Mouse (Mus musculus) kidney, embryonic 14.5 days (tissue): ENCODE results near the gene Cacna2d3. TPM values are rescaled to one million over a fixed set of nuclear protein-coding genes. Genes with fewer than 3 reads are reported as not detected.

Experiments
- ATAC-seq: fragments of 200-750 bp; cut with Nextera tagmentation; 2 replicates; pipeline ENCODE4 v1.8.0; 2017; ENCODE audit warnings: moderate number of reproducible peaks, mild to moderate bottlenecking, moderate TSS enrichment, moderate library complexity; ENCODE audit not compliant: low FRiP score, low TSS enrichment
- H3K27ac ChIP-seq: fragments of 300-500 bp; sonication (generic); 2 replicates; pipeline ENCODE4 v1.5.1; 2014; ENCODE audit warnings: low read depth, mild to moderate bottlenecking, low read length, moderate library complexity, mixed read lengths
- H3K27me3 ChIP-seq: fragments of 300-500 bp; sonication (generic); 2 replicates; pipeline ENCODE4 v1.6.1; 2014; ENCODE audit warnings: mild to moderate bottlenecking, low read length; ENCODE audit not compliant: control insufficient read depth, insufficient read depth
- H3K36me3 ChIP-seq: fragments of 300-500 bp; sonication (generic); 2 replicates; pipeline ENCODE4 v1.6.1; 2014; ENCODE audit warnings: low read length, mixed read lengths; ENCODE audit not compliant: control insufficient read depth, insufficient read depth
- H3K4me1 ChIP-seq: fragments of 300-500 bp; sonication (generic); 2 replicates; pipeline ENCODE4 v1.6.1; 2014; ENCODE audit warnings: low read length, mixed read lengths; ENCODE audit not compliant: control insufficient read depth, insufficient read depth
- H3K4me2 ChIP-seq: fragments of 300-500 bp; sonication (generic); replicated peaks from 2 replicates; pipeline ENCODE4 v1.6.1; 2014; ENCODE audit warnings: low read depth, mild to moderate bottlenecking, low read length
- H3K4me3 ChIP-seq: fragments of 300-500 bp; sonication (generic); 2 replicates; pipeline ENCODE4 v1.5.1; 2014; ENCODE audit warnings: mild to moderate bottlenecking, low read length
- H3K9ac ChIP-seq: fragments of 300-500 bp; sonication (generic); 2 replicates; pipeline ENCODE4 v1.6.1; 2014; ENCODE audit warnings: low read depth, mild to moderate bottlenecking, low read length, moderate library complexity
- H3K9me3 ChIP-seq: fragments of 300-500 bp; sonication (generic); 2 replicates; pipeline ENCODE4 v1.6.1; 2016; ENCODE audit warnings: low read length; ENCODE audit not compliant: control insufficient read depth
- WGBS: fragments of 180-500 bp; shearing (Covaris S2); extraction: QIAGEN DNeasy Blood & Tissue Kit; methylation state at CpG from one replicate; pipeline ENCODE4 v1.1.7; 2014; 5-methylcytosine and 5-hydroxymethylcytosine counted together
- polyA plus RNA-seq: library from polyadenylated mRNA; unstranded; fragments of >200 nt; fragmentation: Nextera tagmentation; extraction: Ambion mirVana; gene quantifications from 2 replicates; pipeline ENCODE4 v1.2.1, GENCODE M21; 2014

Cacna2d3 gene
- polyA plus RNA-seq, 1 experiment from 2014 or later = 3.9 TPM

DNA sequence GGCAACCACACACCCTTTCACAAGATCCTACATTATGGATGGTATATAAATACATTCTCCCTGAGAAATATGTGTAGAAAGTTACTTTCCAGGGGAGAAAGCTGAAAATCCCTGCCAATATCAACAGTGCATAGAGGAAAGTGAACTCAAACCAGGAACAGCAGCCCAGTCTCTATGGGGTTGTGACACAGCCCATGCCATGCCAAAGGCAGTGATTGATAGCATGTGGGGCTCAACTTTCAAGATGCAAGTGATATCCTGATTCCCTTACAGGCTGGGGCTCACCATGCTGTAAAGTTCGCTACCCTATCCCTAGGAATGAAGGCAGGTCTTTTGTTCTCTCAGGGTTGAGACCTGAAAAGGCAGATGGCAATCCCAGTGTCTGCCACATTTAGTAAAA is 229.9 kb downstream of the Cacna2d3 start:
- no peaks in the 10 kb centered on the region for H3K36me3 ChIP-seq
- no peak overlapping the region for H3K9ac ChIP-seq
- H3K4me1 ChIP-seq = no peaks in the 10 kb centered on the region
- WGBS = 22% methylated on average over 1 of the region's 1 CpGs
- H3K9me3 ChIP-seq = no peaks in the 10 kb centered on the region
- H3K27me3 ChIP-seq = no peaks in the 10 kb centered on the region
- H3K4me3 ChIP-seq = no peak overlapping the region
- no peak overlapping the region for H3K27ac ChIP-seq
- no peak overlapping the region for H3K4me2 ChIP-seq
- no peak for ATAC-seq

DNA sequence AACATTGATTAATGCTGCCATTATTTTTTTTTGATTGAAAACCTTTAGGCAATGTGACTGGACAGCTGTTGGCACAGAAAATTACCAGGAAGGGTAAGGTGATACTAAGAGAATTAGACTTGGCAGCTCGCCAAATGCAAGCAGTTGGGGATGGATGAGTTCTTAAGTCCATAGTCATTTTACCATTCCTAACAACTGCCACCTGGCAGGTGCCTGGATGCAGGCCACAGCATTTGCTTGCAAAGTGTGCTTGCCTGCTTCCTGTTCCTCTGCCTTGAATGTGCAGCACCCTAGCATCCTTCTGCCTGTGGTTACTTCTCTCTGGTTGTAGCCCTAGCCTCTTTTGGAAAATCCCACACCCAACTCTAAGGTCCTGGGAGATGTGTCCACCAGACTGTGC is 236.2 kb downstream of the Cacna2d3 start:
- Histone ChIP-seq H3K9ac (no peak overlapping the region), H3K9me3 (no peaks in the 10 kb centered on the region), H3K36me3 (no peaks in the 10 kb centered on the region), H3K4me3 (no peak overlapping the region), H3K27me3 (no peaks in the 10 kb centered on the region), H3K4me1 (no peaks in the 10 kb centered on the region), H3K27ac (no peak overlapping the region), H3K4me2 (no peak overlapping the region)
- no peak for ATAC-seq
- WGBS = 56% methylated on average over 1 of the region's 1 CpGs

DNA sequence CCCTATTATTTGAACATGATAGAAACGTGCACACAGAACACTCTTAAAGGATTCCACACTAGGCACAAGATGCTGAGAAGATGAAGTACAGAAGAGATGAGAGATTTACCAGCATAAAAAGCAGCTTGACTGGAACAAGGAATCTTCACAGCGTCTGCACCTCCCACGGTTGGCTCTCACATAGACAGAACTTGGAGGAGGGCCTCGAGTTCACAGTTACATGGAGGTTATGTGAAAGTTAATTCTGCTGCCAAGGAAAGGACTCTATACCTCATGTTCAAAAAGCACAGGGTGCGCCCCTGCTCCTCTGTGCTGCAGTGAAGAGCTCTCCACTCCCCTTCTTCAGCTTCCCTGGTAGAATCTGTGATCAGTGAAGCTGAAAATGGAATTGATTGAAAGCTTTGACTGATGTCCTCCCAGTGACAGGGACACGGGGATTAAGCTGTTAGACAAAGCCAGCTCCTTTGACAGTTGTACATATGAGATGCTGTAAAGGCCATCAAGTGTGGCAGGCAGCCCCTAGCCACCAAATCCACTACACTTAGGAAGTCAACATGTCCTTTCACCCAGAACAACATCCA is 243.2 kb downstream of the Cacna2d3 start:
- Histone ChIP-seq H3K27me3 (no peaks in the 10 kb centered on the region), H3K27ac (no peak overlapping the region), H3K9me3 (no peaks in the 10 kb centered on the region), H3K9ac (no peak overlapping the region), H3K36me3 (no peaks in the 10 kb centered on the region), H3K4me3 (no peak overlapping the region), H3K4me2 (no peak overlapping the region), H3K4me1 (peaks cover 5% of the 10 kb centered on the region)
- WGBS = 33% methylated on average over 6 of the region's 6 CpGs
- 0 out of 2 replicates have a peak, but pooled peaks have one; percentile 28 for ATAC-seq

DNA sequence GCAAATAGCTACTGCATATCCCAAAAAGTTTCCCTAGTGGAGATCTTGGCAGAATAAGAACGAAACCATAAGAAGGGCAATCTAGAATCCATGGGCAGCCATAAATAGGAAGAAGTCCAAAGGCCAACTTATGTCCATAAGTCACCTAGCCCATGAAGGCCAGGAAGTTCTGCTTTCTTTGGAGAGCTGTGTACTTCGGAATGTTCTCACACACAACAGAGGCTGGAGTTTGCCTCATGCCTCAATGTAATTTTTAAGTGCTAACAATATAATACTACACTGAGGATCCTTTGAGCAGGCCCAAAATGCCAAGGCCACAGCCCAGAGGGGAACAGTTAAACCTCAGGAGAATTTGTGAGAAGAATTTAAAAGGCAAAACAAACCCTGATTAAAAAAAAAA is 257.4 kb downstream of the Cacna2d3 start:
- H3K27ac ChIP-seq = no peak overlapping the region
- H3K9ac ChIP-seq = no peak overlapping the region
- no peaks in the 10 kb centered on the region for H3K4me1 ChIP-seq
- H3K9me3 ChIP-seq = no peaks in the 10 kb centered on the region
- 75% methylated on average over 2 of the region's 2 CpGs for WGBS
- no peak overlapping the region for H3K4me3 ChIP-seq
- no peaks in the 10 kb centered on the region for H3K27me3 ChIP-seq
- no peaks in the 10 kb centered on the region for H3K36me3 ChIP-seq
- H3K4me2 ChIP-seq = no peak overlapping the region
- ATAC-seq = no peak

DNA sequence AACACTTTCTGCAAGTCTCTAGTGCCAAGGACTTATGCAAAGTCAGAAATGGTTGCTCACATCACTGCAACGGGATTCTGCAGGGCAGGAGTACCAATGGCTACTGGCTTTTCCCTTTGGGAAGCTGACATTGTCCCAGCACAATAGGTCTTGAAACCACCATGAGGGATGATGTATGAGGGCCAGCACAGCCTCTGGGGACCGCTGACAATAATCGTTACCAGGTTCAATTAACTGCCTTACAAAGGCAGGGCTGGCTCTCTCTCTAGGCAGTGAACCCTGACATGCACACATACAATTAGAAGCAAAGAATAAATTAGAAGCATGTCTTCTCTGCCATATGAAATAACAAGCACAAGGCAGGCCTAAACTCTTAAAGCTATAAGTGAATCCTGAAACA is 272.5 kb downstream of the Cacna2d3 start:
- Histone ChIP-seq H3K4me2 (no peak overlapping the region), H3K27me3 (0 out of 2 replicates have a peak, but pooled peaks cover 3% of the 10 kb centered on the region), H3K27ac (no peak overlapping the region), H3K9ac (no peak overlapping the region), H3K4me1 (no peaks in the 10 kb centered on the region), H3K4me3 (no peak overlapping the region), H3K36me3 (no peaks in the 10 kb centered on the region), H3K9me3 (no peaks in the 10 kb centered on the region)
- 45% methylated on average over 3 of the region's 3 CpGs for WGBS
- no peak for ATAC-seq

DNA sequence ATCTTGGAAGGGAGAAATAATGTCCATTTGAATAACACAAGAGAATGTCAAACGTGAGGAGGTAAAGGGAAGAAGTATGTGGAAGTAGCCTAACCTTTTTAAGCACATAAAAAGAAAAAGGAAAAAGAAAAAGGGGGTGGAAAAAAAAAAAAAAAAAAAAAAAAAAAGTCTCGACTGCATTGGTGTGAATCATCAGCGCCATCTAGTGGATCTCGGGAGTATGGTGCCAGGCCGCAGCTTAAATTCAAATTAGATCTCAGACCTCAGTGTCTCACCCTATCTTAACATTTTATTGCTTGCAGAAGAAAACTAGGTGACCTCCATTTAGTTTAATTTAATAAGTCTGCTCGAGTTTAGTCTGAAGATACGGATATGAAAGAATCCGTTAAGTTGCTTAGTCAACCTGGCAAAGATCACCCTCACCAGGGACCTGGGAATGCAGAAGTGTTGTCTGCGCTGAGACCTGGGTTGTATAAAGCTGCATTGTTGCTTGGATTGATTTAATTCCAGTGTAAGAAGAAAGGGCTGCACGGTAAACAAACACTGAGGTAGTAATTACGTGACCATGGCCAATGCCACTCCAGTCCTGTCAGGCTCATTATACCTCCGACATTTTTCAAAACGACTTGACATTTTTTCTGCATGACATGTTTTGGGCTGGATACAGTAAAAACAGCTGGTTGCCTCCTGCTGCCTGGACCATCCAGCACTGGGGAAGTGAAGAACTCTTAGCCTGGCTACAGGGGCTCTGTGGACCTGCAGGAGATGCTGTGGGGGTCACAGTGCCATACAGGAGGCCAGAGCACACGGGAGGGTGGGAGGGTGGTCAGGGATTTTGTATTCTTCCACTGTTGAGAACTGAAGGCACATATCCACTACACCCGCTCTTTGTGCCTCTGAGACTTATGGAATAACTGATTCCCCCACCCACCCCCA is 278.3 kb downstream of the Cacna2d3 start:
- H3K4me2 ChIP-seq = no peak overlapping the region

DNA sequence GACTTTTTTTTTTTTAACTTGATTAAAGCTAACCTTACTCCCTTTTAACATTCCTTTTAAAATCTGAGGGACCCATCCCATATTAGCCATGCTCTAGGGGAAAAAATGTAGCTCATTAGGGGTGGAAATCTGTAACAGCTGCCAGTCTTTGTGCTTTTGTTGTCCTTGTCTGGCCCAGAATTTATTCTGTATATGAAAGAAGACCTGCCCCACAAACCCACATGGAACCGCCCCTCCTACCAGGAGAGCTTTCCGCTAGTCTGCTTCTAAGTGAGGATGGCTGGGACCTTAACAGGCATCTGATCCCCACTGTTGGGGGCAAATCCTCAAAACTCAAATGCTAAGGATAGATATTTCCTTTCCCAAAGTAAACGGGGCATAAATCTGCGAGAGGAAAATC is 279.2 kb downstream of the Cacna2d3 start:
- Histone ChIP-seq H3K9me3 (no peaks in the 10 kb centered on the region), H3K4me1 (peaks cover 5% of the 10 kb centered on the region; the same call in 1 of the 2 replicates), H3K4me2 (no peak overlapping the region), H3K9ac (no peak overlapping the region), H3K27ac (peak overlapping the region; percentile 26; the same call in 1 of the 2 replicates), H3K27me3 (0 out of 2 replicates have a peak, but pooled peaks cover 3% of the 10 kb centered on the region), H3K4me3 (no peak overlapping the region), H3K36me3 (no peaks in the 10 kb centered on the region)
- no peak for ATAC-seq
- WGBS = 23% methylated on average over 4 of the region's 4 CpGs

More for the DNA sequence above, 278.3 kb downstream of the Cacna2d3 start:
- ATAC-seq = no peak
- H3K9ac ChIP-seq = no peak overlapping the region
- no peak overlapping the region for H3K27ac ChIP-seq
- no peaks in the 10 kb centered on the region for H3K9me3 ChIP-seq
- H3K4me1 ChIP-seq = peaks cover 3% of the 10 kb centered on the region; the same call in 1 of the 2 replicates
- H3K36me3 ChIP-seq = no peaks in the 10 kb centered on the region
- H3K4me3 ChIP-seq = no peak overlapping the region
- WGBS = 30% methylated on average over 15 of the region's 15 CpGs
- H3K27me3 ChIP-seq = 0 out of 2 replicates have a peak, but pooled peaks cover 3% of the 10 kb centered on the region

DNA sequence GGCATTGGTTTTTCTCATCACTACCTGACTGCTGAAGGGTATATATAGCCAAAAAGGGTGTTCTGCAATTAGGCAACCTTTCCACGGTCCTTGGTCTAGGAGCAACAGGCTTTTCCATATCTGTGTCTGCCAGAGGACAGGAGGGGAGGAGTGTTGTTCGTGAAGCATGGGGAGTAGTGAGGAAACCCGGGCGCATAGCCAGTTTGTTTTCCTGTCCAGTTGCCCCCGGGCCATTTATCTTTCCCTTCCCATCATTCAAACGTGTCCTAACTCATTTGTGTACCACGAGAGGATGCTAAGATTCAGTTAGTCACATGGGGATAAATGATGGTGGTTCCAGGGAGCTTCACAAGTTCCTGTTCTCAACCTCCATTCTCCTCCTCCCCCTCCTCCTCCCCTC is 283.0 kb downstream of the Cacna2d3 start:
- H3K27ac ChIP-seq = no peak overlapping the region
- no peak overlapping the region for H3K9ac ChIP-seq
- H3K36me3 ChIP-seq = no peaks in the 10 kb centered on the region
- H3K4me1 ChIP-seq = peaks cover 5% of the 10 kb centered on the region; the same call in 1 of the 2 replicates
- H3K4me2 ChIP-seq = no peak overlapping the region
- no peak overlapping the region for H3K4me3 ChIP-seq
- H3K27me3 ChIP-seq = no peaks in the 10 kb centered on the region
- no peaks in the 10 kb centered on the region for H3K9me3 ChIP-seq
- 23% methylated on average over 7 of the region's 7 CpGs for WGBS
- ATAC-seq = no peak

DNA sequence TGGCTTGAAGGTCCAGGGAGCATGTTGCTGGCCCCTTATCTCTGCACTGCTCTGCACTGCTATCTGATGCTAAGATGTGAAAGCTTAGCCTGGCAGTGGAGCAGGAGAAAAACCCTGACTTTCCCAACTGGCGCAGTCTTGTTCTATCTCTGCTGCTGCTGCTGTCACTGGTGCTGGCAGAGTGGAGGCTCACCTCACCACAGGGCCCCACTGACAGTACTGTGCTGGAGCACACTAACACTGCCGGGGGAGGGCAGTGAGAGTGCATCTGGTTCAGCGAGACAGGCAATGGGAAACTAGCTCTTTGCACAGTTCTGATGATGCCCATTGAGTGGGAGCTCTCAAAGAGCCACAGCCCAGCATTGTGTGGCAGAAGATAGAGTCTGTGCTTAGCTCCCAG is 283.4 kb downstream of the Cacna2d3 start:
- no peak for ATAC-seq
- Histone ChIP-seq H3K4me3 (no peak overlapping the region), H3K9ac (no peak overlapping the region), H3K4me2 (no peak overlapping the region), H3K9me3 (no peaks in the 10 kb centered on the region), H3K27me3 (no peaks in the 10 kb centered on the region), H3K27ac (no peak overlapping the region), H3K36me3 (no peaks in the 10 kb centered on the region), H3K4me1 (peaks cover 5% of the 10 kb centered on the region; the same call in 1 of the 2 replicates)
- 65% methylated on average over 3 of the region's 3 CpGs for WGBS
